Comparison of ENCODE assay signal across 8 mouse cellular contexts in genomic region chr7:37772376-37773311, GRCm38 (mm10). TPM values are rescaled to one million over a fixed set of nuclear protein-coding genes. Genes with fewer than 3 reads are reported as not detected.
DNase-seq lines count a peak whose midpoint lies in the region; ATAC-seq and TF ChIP-seq lines count a peak whose summit lies in the region.

No protein-coding gene starts in this region.

- peak overlapping the region; percentile 97 for H3K4me2 ChIP-seq in heart, embryonic 15.5 days
- H3K4me2 ChIP-seq in limb, embryonic 14.5 days (replicated peaks; ENCODE audit: low read depth, low read length, severe bottlenecking), result peak overlapping the region; percentile 98

- peak overlapping the region; percentile 47; the same call in 1 of the 2 replicates for H3K27ac ChIP-seq in testis, adult 2 months (ENCODE audit: control insufficient read depth, insufficient read depth, low read depth, low read length)
- H3K27ac ChIP-seq in heart, embryonic 15.5 days, result 0 out of 2 replicates have a peak overlapping the region, but pooled peaks have one; percentile 74
- no peak overlapping the region for H3K27ac ChIP-seq in limb, embryonic 14.5 days (replicated peaks; ENCODE audit: low read depth, low read length)

- H3K9ac ChIP-seq in heart, embryonic 15.5 days, result peak overlapping the region; percentile 67
- H3K9ac ChIP-seq in limb, embryonic 14.5 days (ENCODE audit: low read depth, low read length, severe bottlenecking), result peak overlapping the region; percentile 66

- no peaks in the 10 kb centered on the region for H3K9me3 ChIP-seq in heart, embryonic 15.5 days (replicated peaks)
- H3K9me3 ChIP-seq in limb, embryonic 14.5 days (ENCODE audit: control insufficient read depth, low read length), result no peaks in the 10 kb centered on the region

- ATAC-seq in heart, embryonic 15.5 days (replicated peaks; ENCODE audit: insufficient number of reproducible peaks, insufficient read depth, low FRiP score, low read depth), result no peak
- no peak for ATAC-seq in limb, embryonic 14.5 days (ENCODE audit: low FRiP score, low read depth)

- H3K4me1 ChIP-seq in testis, adult 2 months (ENCODE audit: control insufficient read depth, insufficient read depth, low read length), result peaks cover 23% of the 10 kb centered on the region
- H3K4me1 ChIP-seq in heart, embryonic 15.5 days (replicated peaks), result peaks cover 41% of the 10 kb centered on the region
- 0 out of 2 replicates have a peak, but pooled peaks cover 6% of the 10 kb centered on the region for H3K4me1 ChIP-seq in limb, embryonic 14.5 days (ENCODE audit: control insufficient read depth, insufficient read depth, low read length)

- H3K36me3 ChIP-seq in testis, adult 2 months (ENCODE audit: control insufficient read depth, insufficient read depth, low read length), result no peaks in the 10 kb centered on the region
- no peaks in the 10 kb centered on the region for H3K36me3 ChIP-seq in heart, embryonic 15.5 days
- H3K36me3 ChIP-seq in limb, embryonic 14.5 days (ENCODE audit: control insufficient read depth, insufficient read depth, low read length), result no peaks in the 10 kb centered on the region

- no peak for TF ChIP-seq CTCF in testis, adult 2 months (IDR thresholded peaks at IDR 0.05; ENCODE audit: control insufficient read depth, insufficient read depth, insufficient replicate concordance, low read depth, low read length)

- under 1% methylated on average over 44 of the region's 46 CpGs for WGBS in heart, embryonic 15.5 days
- 1% methylated on average over 38 of the region's 46 CpGs for WGBS in limb, embryonic 14.5 days

- peaks cover 2% of the 10 kb centered on the region; the same call in 1 of the 2 replicates for H3K27me3 ChIP-seq in testis, adult 2 months (ENCODE audit: control insufficient read depth, insufficient read depth, low read length)
- peaks cover 82% of the 10 kb centered on the region for H3K27me3 ChIP-seq in heart, embryonic 15.5 days
- peaks cover 66% of the 10 kb centered on the region for H3K27me3 ChIP-seq in limb, embryonic 14.5 days (ENCODE audit: control insufficient read depth, insufficient read depth, low read length)

- no peak for DNase-seq in testis, postnatal 14 days (ENCODE audit: low spot score)
- DNase-seq in cerebellum, postnatal 14 days, result peak; percentile 76 to 78
- DNase-seq in limb, embryonic 14.5 days (ENCODE audit: low spot score), result peak; percentile 17
- peak; percentile 33 to 37 for DNase-seq in right cerebral cortex, postnatal 10 days (ENCODE audit: low spot score in 2 of 2)
- DNase-seq in urinary bladder, postnatal 25 days (ENCODE audit: low spot score), result no peak
- no peak for DNase-seq in gastrocnemius, adult 8-10 months (ENCODE audit: low spot score in 2 of 2)

- peak overlapping the region; percentile 60 for H3K4me3 ChIP-seq in testis, adult 2 months (ENCODE audit: control insufficient read depth, low read depth, low read length)
- peak overlapping the region; percentile 69 for H3K4me3 ChIP-seq in heart, embryonic 15.5 days
- H3K4me3 ChIP-seq in limb, embryonic 14.5 days (replicated peaks; ENCODE audit: low read length), result peak overlapping the region; percentile 52

- TF ChIP-seq POLR2A in testis, adult 2 months (IDR thresholded peaks at IDR 0.05; ENCODE audit: control insufficient read depth, low read depth, low read length), result no peak
- no peak for TF ChIP-seq POLR2A in limb, embryonic 14.5 days (IDR thresholded peaks at IDR 0.05; ENCODE audit: borderline replicate concordance, extremely low read depth, insufficient read depth, insufficient read length)

RNA-seq across cellular contexts. Expression of gene Zfp536, which starts 0.8 kb away (rescaled TPM):
- 3.9 and 4.2 TPM in 2 replicates for polyA plus RNA-seq in testis, adult 2 months (2012; rRNA removed)
- 4.8 and 4.9 TPM in 2 replicates for polyA plus RNA-seq in heart, embryonic 15.5 days (2015; fragmentation: Nextera tagmentation; extraction: Ambion mirVana)
- 3.8 and 4.9 TPM in 2 replicates for polyA plus RNA-seq in limb, embryonic 14.5 days (2012; rRNA removed)
- 6.5 and 6.9 TPM in 2 replicates for polyA plus RNA-seq in limb, embryonic 14.5 days (2014; fragmentation: Nextera tagmentation; extraction: Ambion mirVana)
- total RNA-seq in gastrocnemius, adult 8-10 months (2022), result under 1 TPM; 0.31 to 0.70 (median 0.50) TPM

Comparison
In these comparisons a context has a peak if more than half of its experiments do, and no peak if none do; other contexts are left out.
1. DNase-seq: peak in cerebellum, postnatal 14 days (2 of 2), limb, embryonic 14.5 days (single experiment) and right cerebral cortex, postnatal 10 days (2 of 2); none in testis, postnatal 14 days (single experiment), urinary bladder, postnatal 25 days (single experiment) and gastrocnemius, adult 8-10 months (0 of 2).
2. Peak in every context shown above with its lines, with median percentiles within 50 percentile points of each other: H3K4me3 ChIP-seq.